Mouse (Mus musculus) retina, adult 2 months (tissue): Measurements from ENCODE around the gene Inca1.

Experiments used
- DNase-seq: peaks from one replicate; pipeline ENCODE4 v3.0.0-alpha.2; 2012; ENCODE audit warnings: low read depth, low spot score

Gene Inca1

GRCm38 (mm10) chr11:70701984-70702733 lies 2.2 kb upstream of the Inca1 start:
- no peak for DNase-seq

GRCm38 (mm10) chr11:70701221-70701955 lies 1.4 kb upstream of the Inca1 start:
- no peak for DNase-seq

DNA sequence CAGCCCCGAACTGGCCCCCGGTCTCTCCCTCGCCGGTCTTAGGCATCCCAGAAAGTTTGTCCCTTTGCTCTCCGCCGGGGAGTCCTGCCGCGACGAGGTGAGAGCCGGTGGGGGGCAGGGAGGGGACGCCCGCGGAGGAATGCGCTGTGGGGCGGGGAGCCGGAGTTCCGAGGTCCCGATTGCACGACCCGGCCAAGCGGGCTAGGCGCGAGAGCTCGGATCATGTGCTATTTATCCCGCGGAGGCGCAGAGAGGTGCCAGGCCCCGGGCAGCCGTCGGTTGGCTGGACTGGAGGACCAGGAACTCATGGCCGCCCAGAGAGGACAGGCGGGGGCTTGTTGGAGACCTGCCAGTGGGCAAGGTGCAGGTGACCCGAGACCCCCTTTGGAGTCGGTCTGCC lies 658 bp upstream of the Inca1 start:
- DNase-seq: no peak

DNA sequence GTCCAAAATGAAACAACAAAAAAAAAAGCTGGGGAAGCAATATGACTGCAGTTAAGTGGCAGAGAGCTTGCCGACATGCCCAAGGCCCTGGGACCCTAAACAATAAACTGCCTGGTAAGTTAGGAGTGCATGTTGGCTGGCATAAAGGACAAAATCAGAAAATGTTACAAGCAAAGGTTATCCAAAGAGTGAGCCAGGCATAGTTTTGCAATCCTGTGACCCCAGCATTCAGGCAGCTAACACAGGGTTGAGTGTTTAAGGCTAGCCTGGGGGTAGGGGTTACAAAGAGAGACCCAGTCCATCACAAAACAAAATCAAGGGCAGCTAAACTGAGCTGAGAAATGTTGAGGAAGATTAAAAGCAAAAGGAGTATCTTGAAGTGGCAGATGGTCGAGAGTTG lies 904 bp downstream of the Inca1 start:
- no peak for DNase-seq

- no peak for DNase-seq
Observed at GRCm38 (mm10) chr11:70697376-70697775, 2.6 kb downstream of the Inca1 start.

DNA sequence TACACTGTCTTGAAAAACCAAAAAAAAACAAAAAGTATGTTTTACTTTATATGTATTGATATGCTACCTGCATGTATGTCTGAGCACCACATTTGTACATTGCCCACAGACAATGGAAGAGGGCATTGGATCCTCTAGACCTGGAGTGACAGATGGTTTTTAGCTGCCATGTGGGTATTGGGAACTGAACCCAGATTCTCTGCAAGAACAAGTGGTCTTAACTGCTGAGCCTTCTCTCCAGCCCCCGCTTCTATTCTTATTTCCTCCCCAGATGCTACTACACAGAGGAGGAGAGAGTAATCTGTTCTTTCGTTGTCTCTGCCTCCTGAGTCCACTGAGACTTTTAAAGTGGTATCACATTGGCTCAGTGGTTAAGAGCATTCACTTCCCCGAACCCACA lies 6.5 kb downstream of the Inca1 start:
- DNase-seq: no peak

- DNase-seq: no peak
Observed at GRCm38 (mm10) chr11:70689578-70689977, 10.4 kb downstream of the Inca1 start.

- no peak for DNase-seq
Observed at GRCm38 (mm10) chr11:70688372-70688771, 11.6 kb downstream of the Inca1 start.

DNA sequence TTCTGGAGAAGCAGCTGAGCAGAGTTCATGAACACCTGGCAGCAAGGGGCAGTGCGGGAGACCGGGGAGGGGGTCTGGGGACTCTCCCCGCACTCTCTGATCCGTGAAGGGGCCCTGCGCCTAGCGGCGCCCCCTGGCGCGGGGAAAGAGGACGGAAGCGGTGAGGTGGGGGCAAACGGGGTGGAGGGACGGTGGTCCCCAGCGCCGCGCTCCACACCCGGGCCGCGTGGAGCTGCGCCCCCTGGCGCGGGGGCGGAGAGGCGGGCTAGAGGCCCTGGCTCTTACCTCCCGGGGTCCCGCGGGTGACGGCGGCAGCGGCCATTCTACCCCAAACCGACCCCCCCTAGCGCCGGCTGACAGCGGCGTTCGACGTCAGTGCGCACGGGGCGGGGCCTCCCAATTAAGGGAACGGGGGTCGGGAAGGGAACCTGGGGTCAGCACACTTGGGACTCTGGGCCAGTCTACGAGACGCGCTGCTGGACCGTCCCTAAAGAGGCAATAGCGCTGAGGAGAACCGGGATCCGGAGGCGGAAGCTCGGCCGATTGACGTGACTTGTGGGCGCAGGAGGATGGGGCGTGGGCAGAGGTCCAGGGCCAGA lies 12.3 kb downstream of the Inca1 start, which contains the start of gene Camta2:
Gene Camta2, minus strand, starts transcription at position 505 of the 599 bp plus-strand sequence.
- DNase-seq: no peak

- DNase-seq: no peak
Observed at GRCm38 (mm10) chr11:70686901-70687566, 12.9 kb downstream of the Inca1 start.

DNA sequence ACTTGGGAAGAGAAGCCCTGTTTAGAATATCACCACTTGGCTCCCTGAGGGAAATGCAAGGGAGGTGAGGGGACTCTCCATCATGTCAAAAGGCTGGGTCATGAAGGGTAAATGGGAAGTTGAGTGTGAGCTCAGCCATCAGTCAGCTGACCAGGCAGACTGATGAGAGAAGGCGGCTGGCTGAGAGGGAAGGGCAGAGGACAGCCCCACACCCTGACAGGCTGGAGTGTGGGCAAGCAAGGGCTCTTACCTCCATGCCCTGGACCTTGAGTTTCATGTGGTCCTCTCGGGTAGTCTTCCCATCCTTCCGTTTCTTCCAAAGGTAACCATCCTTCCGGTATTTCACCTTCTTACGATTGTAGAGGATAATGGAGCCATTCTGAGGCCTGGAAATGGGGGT lies 16.3 kb downstream of the Inca1 start:
- DNase-seq: no peak

GRCm38 (mm10) chr11:70681897-70682581 lies 17.9 kb downstream of the Inca1 start:
- DNase-seq: no peak

DNA sequence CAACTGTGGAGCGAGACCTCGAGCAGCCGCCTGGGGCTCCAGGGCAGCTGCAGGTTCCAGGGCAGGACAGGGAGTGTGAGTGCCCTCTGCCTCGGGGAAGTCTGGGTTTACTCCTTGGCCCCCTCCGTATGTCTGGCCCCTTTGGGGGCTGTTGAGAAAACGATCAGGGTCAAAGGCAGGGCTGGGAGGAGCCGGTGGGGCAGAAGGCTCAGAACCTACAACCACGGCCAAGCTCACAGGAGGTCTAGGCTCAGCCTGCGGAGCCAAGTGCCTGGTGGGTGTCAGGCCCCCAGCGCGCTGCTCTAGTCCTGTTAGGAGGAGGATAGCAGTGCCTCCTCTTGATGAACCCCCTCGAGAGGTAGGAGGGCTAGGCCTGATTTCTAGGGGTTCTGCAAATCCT lies 18.8 kb downstream of the Inca1 start:
- DNase-seq: no peak

- no peak for DNase-seq
Observed at GRCm38 (mm10) chr11:70679894-70680293, 20.1 kb downstream of the Inca1 start.

- DNase-seq: no peak
Observed at GRCm38 (mm10) chr11:70679361-70679760, 20.6 kb downstream of the Inca1 start.

GRCm38 (mm10) chr11:70678576-70678975 lies 21.4 kb downstream of the Inca1 start:
- no peak for DNase-seq

GRCm38 (mm10) chr11:70678092-70678491 lies 21.9 kb downstream of the Inca1 start:
- DNase-seq: no peak

DNA sequence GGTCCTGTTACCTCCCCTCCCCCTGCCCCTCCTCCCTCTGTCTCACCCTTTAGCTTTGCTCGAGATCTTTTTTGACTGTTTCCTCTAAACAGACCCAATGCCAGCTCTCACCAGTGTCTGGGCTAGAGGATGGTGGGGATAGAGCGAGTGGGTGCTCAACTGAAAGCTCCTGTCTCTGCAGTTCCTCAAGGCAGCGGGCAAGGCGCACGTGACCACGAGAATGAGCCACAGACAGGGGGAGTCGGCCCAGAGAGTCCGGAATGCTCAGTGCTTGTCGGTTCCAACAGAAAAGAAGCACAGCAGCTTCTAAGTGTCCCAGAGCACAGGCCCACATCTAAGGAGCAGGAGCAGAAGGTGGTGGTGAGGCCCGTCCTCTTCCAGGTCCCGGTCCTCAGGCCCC lies 25.5 kb downstream of the Inca1 start:
- no peak for DNase-seq

- DNase-seq: no peak
Observed at GRCm38 (mm10) chr11:70674014-70674413, 25.9 kb downstream of the Inca1 start.

- DNase-seq: peak; percentile 72
Observed at GRCm38 (mm10) chr11:70671333-70672047, 28.5 kb downstream of the Inca1 start.

- DNase-seq: peak; percentile 56
Observed at GRCm38 (mm10) chr11:70670483-70670882, 29.5 kb downstream of the Inca1 start.
